Mouse (Mus musculus) small intestine, adult 2 months (tissue): Measurements from ENCODE around the gene Fam104a. TPM values are rescaled to one million over a fixed set of nuclear protein-coding genes. Genes with fewer than 3 reads are reported as not detected.
A peak's percentile ranks its signal among the peaks of the same experiment; 100 is the strongest.

Experiments used
- H3K27ac ChIP-seq: fragments of 200-500 bp; 2 replicates; pipeline ENCODE4 v1.5.1; 2012; ENCODE audit warnings: low read depth, low read length, control low read depth, inconsistent platforms; ENCODE audit not compliant: insufficient read depth
- H3K27me3 ChIP-seq: fragments of 200-500 bp; 2 replicates; pipeline ENCODE4 v1.6.1; 2012; ENCODE audit warnings: mild to moderate bottlenecking, moderate library complexity, low read length, inconsistent platforms; ENCODE audit not compliant: control insufficient read depth, insufficient read depth
- H3K36me3 ChIP-seq: fragments of 200-500 bp; 2 replicates; pipeline ENCODE4 v1.6.1; 2012; ENCODE audit warnings: mild to moderate bottlenecking, low read length, control low read depth, inconsistent platforms; ENCODE audit not compliant: control insufficient read depth, insufficient read depth
- H3K4me1 ChIP-seq: fragments of 200-500 bp; 2 replicates; pipeline ENCODE4 v1.6.1; 2012; ENCODE audit warnings: low read length, inconsistent platforms, mixed read lengths; ENCODE audit not compliant: control insufficient read depth, insufficient read depth, insufficient read length
- H3K4me3 ChIP-seq: fragments of 200-500 bp; 2 replicates; pipeline ENCODE4 v1.5.1; 2012; ENCODE audit warnings: low read depth, mild to moderate bottlenecking, control low read depth, inconsistent platforms, low read length, moderate library complexity
- CTCF ChIP-seq: fragments of 200-500 bp; IDR thresholded peaks from 2 replicates; pipeline ENCODE4 v1.5.1; 2012; ENCODE audit warnings: low read depth, mild to moderate bottlenecking, control low read depth, inconsistent platforms, low read length, moderate library complexity, mixed read lengths; ENCODE audit not compliant: insufficient replicate concordance, insufficient read length; ENCODE audit errors: extremely low read depth
- POLR2A ChIP-seq: fragments of 200-500 bp; IDR thresholded peaks from 2 replicates; pipeline ENCODE4 v1.6.1; 2012; ENCODE audit warnings: low read depth, mild to moderate bottlenecking, control low read depth, inconsistent platforms, low read length, moderate library complexity
- WGBS: fragments of 180-500 bp; shearing (Covaris S2); methylation state at CpG from one replicate; pipeline ENCODE4 v1.1.7; 2018; 5-methylcytosine and 5-hydroxymethylcytosine counted together
- polyA plus RNA-seq: library from polyadenylated mRNA; depleted of rRNA; stranded (reverse); fragments of >200 nt; gene quantifications from 2 replicates; pipeline ENCODE4 v1.2.3, GENCODE M21; 2012

Gene Fam104a
- polyA plus RNA-seq, 1 experiment: 33.4 TPM

DNA sequence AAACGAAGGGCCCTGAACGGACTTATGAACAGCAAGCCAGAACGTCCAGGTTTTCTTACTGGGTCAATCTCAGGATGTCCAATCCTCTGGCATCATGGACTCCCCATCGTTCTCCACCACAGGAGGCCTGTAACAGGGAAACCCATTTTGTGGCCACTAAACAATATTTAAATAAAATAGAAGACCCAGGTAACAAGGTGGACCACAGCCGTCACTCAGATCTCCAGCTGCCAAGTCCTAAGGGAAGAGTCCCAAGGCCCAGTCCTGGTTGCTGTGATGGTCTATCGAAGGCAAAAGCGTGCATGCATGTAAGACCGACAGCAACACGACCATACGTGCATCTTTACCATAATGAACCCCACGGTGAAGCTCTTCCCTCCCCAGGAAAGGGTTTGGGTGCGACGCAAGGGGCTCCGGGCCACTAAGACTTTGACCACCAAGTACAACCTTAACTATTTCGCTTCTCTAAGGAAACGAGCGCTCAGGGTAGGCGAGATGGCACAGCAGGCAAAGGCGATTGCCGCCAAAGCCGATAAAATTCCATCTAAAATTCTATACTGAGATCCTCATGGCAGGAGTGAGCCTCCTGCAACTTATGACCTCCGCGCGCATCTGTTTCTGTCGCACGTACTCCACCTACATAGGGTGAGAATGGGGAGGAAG is 35.1 kb downstream of the Fam104a start, which contains the start of gene Cog1:
Gene Cog1 (plus strand): TSS at position 480 of the 663 bp plus-strand sequence.
- H3K27ac ChIP-seq: peak within 1 kb of the TSS; percentile 74
- peaks cover 7% of the 10 kb centered on the region for H3K4me1 ChIP-seq
- peak within 1 kb of the TSS; percentile 81 for H3K4me3 ChIP-seq
- no peaks in the 10 kb centered on the region for H3K27me3 ChIP-seq
- peaks cover 22% of the 10 kb centered on the region for H3K36me3 ChIP-seq
- TF ChIP-seq POLR2A (no peak), CTCF (no peak)
- WGBS: 43% methylated on average over 26 of the region's 26 CpGs

- Histone ChIP-seq H3K27me3 (no peaks in the 10 kb centered on the region), H3K27ac (no peak overlapping the region), H3K36me3 (peaks cover 16% of the 10 kb centered on the region), H3K4me1 (peaks cover 7% of the 10 kb centered on the region), H3K4me3 (no peak overlapping the region)
- WGBS: 5% methylated on average over 15 of the region's 15 CpGs
- TF ChIP-seq POLR2A: no peak
- peak; percentile 99 for TF ChIP-seq CTCF
These were observed 35.8 kb downstream of the Fam104a start for GRCm38 (mm10) chr11:113648152-113648551.

- no peak for TF ChIP-seq POLR2A
- no peak for TF ChIP-seq CTCF
These were observed 38.8 kb downstream of the Fam104a start for GRCm38 (mm10) chr11:113645181-113645580.

DNA sequence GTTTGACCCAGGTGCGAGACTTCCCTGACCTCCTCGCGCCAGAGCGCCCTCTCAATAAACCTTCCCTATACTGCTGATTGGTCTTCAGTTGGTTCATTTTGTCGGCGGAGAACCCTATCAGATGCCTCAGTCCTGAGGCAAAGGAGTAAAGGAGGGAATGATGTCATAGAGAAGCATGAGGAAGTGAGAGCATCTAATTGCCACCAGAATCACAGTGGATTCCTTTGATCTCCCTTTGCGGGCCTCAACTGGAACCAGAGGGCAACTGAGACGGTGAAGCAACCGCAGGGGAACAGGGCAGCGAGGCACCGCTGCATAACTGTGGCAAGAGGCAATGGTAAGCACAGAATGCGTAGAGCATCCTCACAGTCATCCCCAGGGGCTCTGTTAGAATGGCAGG is 45.3 kb downstream of the Fam104a start:
- Histone ChIP-seq H3K36me3 (no peaks in the 10 kb centered on the region), H3K4me3 (no peak overlapping the region), H3K27ac (no peak overlapping the region), H3K27me3 (no peaks in the 10 kb centered on the region), H3K4me1 (0 out of 2 replicates have a peak, but pooled peaks cover 2% of the 10 kb centered on the region)
- 63% methylated on average over 12 of the region's 12 CpGs for WGBS
- TF ChIP-seq POLR2A: no peak
- no peak for TF ChIP-seq CTCF

More at GRCm38 (mm10) chr11:113645181-113645580, 38.8 kb downstream of the Fam104a start:
- H3K4me1 ChIP-seq: peaks cover 3% of the 10 kb centered on the region
- H3K4me3 ChIP-seq: no peak overlapping the region
- H3K27me3 ChIP-seq: no peaks in the 10 kb centered on the region
- H3K27ac ChIP-seq: no peak overlapping the region
- WGBS: 92% methylated on average over 3 of the region's 3 CpGs
- no peaks in the 10 kb centered on the region for H3K36me3 ChIP-seq

- no peak overlapping the region for H3K27ac ChIP-seq
- no peaks in the 10 kb centered on the region for H3K36me3 ChIP-seq
- H3K4me1 ChIP-seq: peaks cover 5% of the 10 kb centered on the region; the same call in 1 of the 2 replicates
- WGBS: 89% methylated on average over 10 of the region's 10 CpGs
- TF ChIP-seq POLR2A (no peak), CTCF (no peak)
- no peaks in the 10 kb centered on the region for H3K27me3 ChIP-seq
- no peak overlapping the region for H3K4me3 ChIP-seq
These were observed 49.2 kb downstream of the Fam104a start for GRCm38 (mm10) chr11:113634699-113635121.

DNA sequence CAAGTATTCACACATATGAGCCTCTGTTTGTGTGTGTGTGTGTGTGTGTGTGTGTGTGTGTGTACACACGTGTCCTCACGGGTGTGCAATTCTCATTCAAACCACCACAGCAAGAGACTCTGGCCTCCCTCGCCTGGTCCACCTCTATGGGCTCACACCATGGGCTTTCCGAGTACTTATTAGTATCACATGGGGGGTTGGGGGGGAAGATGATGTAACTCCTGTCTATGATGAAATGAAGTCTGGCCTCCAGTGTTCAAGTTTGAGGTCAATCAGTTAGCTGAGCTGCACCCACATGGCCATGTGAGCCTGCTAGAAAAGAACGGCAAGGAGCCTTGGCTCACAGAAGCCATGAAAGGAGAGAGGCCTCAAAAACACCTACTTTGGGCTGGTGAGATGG is 50.6 kb downstream of the Fam104a start:
- no peak overlapping the region for H3K4me3 ChIP-seq
- no peaks in the 10 kb centered on the region for H3K27me3 ChIP-seq
- 85% methylated on average over 5 of the region's 5 CpGs for WGBS
- TF ChIP-seq POLR2A: no peak
- TF ChIP-seq CTCF: no peak
- H3K4me1 ChIP-seq: peaks cover 4% of the 10 kb centered on the region; the same call in 1 of the 2 replicates
- H3K27ac ChIP-seq: no peak overlapping the region
- H3K36me3 ChIP-seq: no peaks in the 10 kb centered on the region

DNA sequence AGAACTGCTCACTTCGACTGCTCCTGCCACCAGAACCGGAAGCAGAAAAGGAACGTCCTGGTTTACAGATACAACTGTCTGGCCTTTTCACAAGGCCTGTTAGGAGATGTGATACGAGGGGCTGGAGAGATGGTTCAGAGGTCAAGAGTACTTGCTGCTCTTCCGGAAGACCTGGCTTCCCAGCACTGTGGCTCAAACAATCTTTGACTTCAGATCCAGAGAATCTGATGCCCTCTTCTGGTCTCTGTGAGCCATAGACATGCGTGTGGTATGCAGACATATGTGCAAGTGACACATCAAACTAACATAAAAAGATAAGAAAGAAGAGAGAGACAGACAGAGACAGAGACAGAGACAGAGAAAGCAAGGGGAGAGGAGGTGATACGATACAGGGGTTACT is 51.7 kb downstream of the Fam104a start:
- peak overlapping the region; percentile 36 for H3K4me3 ChIP-seq
- peaks cover 4% of the 10 kb centered on the region; the same call in 1 of the 2 replicates for H3K4me1 ChIP-seq
- no peak for TF ChIP-seq POLR2A
- no peak for TF ChIP-seq CTCF
- no peaks in the 10 kb centered on the region for H3K27me3 ChIP-seq
- peak overlapping the region; percentile 82 for H3K27ac ChIP-seq
- WGBS: 33% methylated on average over 7 of the region's 7 CpGs
- H3K36me3 ChIP-seq: no peaks in the 10 kb centered on the region
